Mouse (Mus musculus) forebrain, postnatal 0 days (tissue): ENCODE results near the gene Itih3. TPM values are rescaled to one million over a fixed set of nuclear protein-coding genes. Genes with fewer than 3 reads are reported as not detected.

ENCODE experiments used
- ATAC-seq: fragments of 200-750 bp; cut with Nextera tagmentation; 2 replicates; pipeline ENCODE4 v1.8.0; 2017; ENCODE audit warnings: mild to moderate bottlenecking, moderate library complexity
- DNase-seq: peaks from one replicate; pipeline ENCODE4 v3.0.0-alpha.2; 2015
- H3K27ac ChIP-seq: fragments of 300-500 bp; sonication (generic); 2 replicates; pipeline ENCODE4 v1.5.1; 2014; ENCODE audit warnings: low read depth, mild to moderate bottlenecking, antibody characterized with exemption, low read length, moderate library complexity, mixed read lengths
- H3K27me3 ChIP-seq: fragments of 300-500 bp; sonication (generic); 2 replicates; pipeline ENCODE4 v1.6.1; 2014; ENCODE audit warnings: mild to moderate bottlenecking, low read length, mixed read lengths; ENCODE audit not compliant: insufficient read depth
- H3K36me3 ChIP-seq: fragments of 300-500 bp; sonication (generic); 2 replicates; pipeline ENCODE4 v1.6.1; 2014; ENCODE audit warnings: mild to moderate bottlenecking, moderate library complexity; ENCODE audit not compliant: insufficient read depth
- H3K4me1 ChIP-seq: fragments of 300-500 bp; sonication (generic); 2 replicates; pipeline ENCODE4 v1.6.1; 2014; ENCODE audit warnings: antibody characterized with exemption; ENCODE audit not compliant: insufficient read depth
- H3K4me2 ChIP-seq: fragments of 300-500 bp; sonication (generic); 2 replicates; pipeline ENCODE4 v1.6.1; 2014; ENCODE audit warnings: low read depth, mild to moderate bottlenecking, moderate library complexity
- H3K4me3 ChIP-seq: fragments of 300-500 bp; sonication (generic); 2 replicates; pipeline ENCODE4 v1.5.1; 2014; ENCODE audit warnings: low read depth, low read length, mixed read lengths
- H3K9ac ChIP-seq: fragments of 300-500 bp; sonication (generic); 2 replicates; pipeline ENCODE4 v1.6.1; 2014; ENCODE audit warnings: mild to moderate bottlenecking
- H3K9me3 ChIP-seq: fragments of 300-500 bp; sonication (generic); 2 replicates; pipeline ENCODE4 v1.6.1; 2016; ENCODE audit warnings: low read length
- CTCF ChIP-seq: sonication (generic); IDR thresholded peaks from 2 replicates; pipeline ENCODE4 v1.5.1; 2016; ENCODE audit warnings: antibody characterized with exemption, control low read depth, low read depth
- WGBS: fragments of 180-500 bp; shearing (Covaris S2); extraction: QIAGEN DNeasy Blood & Tissue Kit; methylation state at CpG from one replicate; pipeline ENCODE4 v1.1.7; 2014; 5-methylcytosine and 5-hydroxymethylcytosine counted together
- polyA plus RNA-seq: library from polyadenylated mRNA; unstranded; fragments of >200 nt; fragmentation: Nextera tagmentation; extraction: Ambion mirVana; gene quantifications from 2 replicates; pipeline ENCODE4 v1.2.1, GENCODE M21; 2015
- total RNA-seq: library from RNA; depleted of rRNA; stranded (reverse); fragments of >200 nt; gene quantifications from 2 replicates; pipeline ENCODE4 v1.2.3, GENCODE M21; 2014

Gene Itih3
- total and polyA plus RNA-seq, 2 experiments from 2014 or later: 4.8 to 5.9 TPM

DNA sequence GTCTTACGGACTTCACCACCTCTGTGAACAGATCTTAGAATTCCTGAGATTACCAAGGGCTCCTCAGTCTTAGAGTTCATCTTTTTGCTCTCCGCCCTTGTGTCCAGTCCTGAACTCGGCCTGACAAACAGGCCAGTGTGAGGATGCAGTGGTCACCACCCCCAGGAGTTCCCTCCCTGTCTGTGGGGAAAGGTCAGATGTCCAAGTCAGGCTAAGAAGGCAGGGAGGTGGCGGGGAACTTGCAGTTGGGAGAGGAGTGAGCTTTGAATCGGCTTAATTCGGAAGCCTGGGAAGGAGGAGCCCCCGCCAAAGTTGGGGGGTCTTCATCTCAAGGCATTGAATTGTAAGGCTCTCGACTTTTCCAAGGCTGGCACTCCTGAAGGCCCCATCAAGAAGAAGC is 43.3 kb downstream of the Itih3 start:
- H3K27ac ChIP-seq: no peak overlapping the region
- H3K9ac ChIP-seq: no peak overlapping the region
- no peaks in the 10 kb centered on the region for H3K27me3 ChIP-seq
- DNase-seq: no peak
- no peak for ATAC-seq
- H3K36me3 ChIP-seq: peaks cover 14% of the 10 kb centered on the region
- H3K9me3 ChIP-seq: no peaks in the 10 kb centered on the region
- H3K4me1 ChIP-seq: no peaks in the 10 kb centered on the region
- WGBS: 75% methylated on average over 8 of the region's 8 CpGs
- H3K4me3 ChIP-seq: no peak overlapping the region
- TF ChIP-seq CTCF: no peak
- H3K4me2 ChIP-seq: no peak overlapping the region

DNA sequence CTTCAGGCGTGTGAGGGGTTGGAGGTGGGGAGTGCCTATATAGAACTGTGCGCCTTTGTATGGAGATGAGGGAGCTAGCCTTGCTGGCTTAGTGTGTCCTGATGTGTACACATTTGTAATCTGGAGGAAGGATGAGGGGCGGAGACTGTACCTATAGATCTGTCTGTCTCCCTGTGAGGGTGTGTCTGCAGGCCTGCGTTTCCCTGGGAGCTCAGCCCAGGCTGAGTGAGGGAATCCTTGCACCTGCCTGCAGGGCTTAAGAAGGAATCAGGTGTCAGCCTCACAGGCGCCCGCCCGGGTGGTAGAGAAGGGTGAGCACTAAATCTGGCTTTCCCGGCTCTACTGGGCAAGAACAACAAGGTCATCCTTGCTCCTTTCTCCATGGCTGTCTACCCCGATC is 43.8 kb downstream of the Itih3 start:
- H3K4me1 ChIP-seq: no peaks in the 10 kb centered on the region
- H3K4me2 ChIP-seq: no peak overlapping the region
- H3K4me3 ChIP-seq: no peak overlapping the region
- no peak overlapping the region for H3K27ac ChIP-seq
- no peak overlapping the region for H3K9ac ChIP-seq
- peaks cover 17% of the 10 kb centered on the region for H3K36me3 ChIP-seq
- H3K9me3 ChIP-seq: no peaks in the 10 kb centered on the region
- H3K27me3 ChIP-seq: no peaks in the 10 kb centered on the region
- no peak for DNase-seq
- peak; percentile 5; the same call in 1 of the 2 replicates for ATAC-seq
- no peak for TF ChIP-seq CTCF
- WGBS: 64% methylated on average over 9 of the region's 9 CpGs

DNA sequence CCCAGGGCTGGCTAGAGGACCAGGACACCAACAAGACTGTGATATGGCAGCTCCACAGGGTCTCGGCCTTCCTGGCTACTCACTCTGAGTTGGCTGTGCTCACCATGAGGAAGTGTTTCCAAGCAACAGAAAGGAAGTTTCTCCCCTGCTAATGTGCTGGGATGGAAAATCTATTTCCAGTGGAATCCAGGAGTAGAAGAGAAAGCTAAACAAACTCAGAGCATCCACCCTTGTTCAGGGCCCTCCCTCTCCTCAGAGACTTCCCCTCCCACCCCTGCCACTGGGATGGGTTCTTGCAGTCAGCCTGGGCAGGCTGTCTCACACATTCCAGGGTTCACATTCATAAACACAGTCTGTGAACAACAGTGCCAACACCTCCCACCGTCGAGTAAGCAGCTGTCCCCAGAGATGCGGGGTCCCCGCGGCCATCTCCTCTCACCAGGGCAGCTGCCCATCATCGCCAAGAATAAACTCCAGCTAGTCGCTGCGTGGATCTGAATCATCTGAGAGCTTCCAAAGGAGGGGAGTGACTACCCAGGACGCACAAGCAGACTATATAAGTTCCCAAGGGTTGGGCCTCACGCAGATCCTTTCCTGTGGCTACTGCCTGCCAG is 44.5 kb downstream of the Itih3 start, which contains the start of gene Mustn1:
Gene Mustn1 (plus strand): TSS at position 243 of the 614 bp plus-strand sequence.
- ATAC-seq: peak; percentile 69

DNA sequence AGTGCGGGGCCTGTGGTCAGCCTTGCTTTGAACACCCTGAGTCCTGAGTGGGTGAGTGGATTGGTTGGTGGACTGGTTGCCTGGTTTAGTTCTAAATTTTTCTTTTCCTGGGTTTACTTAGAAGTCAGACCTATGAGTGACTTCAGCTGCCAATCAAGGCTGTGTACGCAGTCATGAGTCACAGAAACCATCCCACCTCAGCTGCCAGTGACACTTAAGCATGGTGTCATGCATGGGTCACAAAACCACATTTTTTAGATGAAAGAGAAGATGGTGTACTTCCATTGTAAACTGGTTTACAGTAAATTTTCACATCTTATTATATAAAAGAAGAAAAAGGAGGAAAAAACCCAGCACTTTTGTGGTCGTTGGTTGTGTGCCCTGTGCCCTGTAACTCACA is 45.7 kb downstream of the Itih3 start:
- 96% methylated on average over 3 of the region's 3 CpGs for WGBS
- no peaks in the 10 kb centered on the region for H3K27me3 ChIP-seq

More for the DNA sequence above, 44.5 kb downstream of the Itih3 start, which contains the start of gene Mustn1:
- DNase-seq: peak; percentile 7
- TF ChIP-seq CTCF: no peak
- H3K9me3 ChIP-seq: no peaks in the 10 kb centered on the region
- no peak within 1 kb of the TSS for H3K4me3 ChIP-seq
- H3K4me1 ChIP-seq: no peaks in the 10 kb centered on the region
- WGBS: 58% methylated on average over 11 of the region's 11 CpGs
- H3K4me2 ChIP-seq: no peak within 1 kb of the TSS
- H3K9ac ChIP-seq: no peak within 1 kb of the TSS
- peaks cover 23% of the 10 kb centered on the region for H3K36me3 ChIP-seq
- no peaks in the 10 kb centered on the region for H3K27me3 ChIP-seq
- no peak within 1 kb of the TSS for H3K27ac ChIP-seq

DNA sequence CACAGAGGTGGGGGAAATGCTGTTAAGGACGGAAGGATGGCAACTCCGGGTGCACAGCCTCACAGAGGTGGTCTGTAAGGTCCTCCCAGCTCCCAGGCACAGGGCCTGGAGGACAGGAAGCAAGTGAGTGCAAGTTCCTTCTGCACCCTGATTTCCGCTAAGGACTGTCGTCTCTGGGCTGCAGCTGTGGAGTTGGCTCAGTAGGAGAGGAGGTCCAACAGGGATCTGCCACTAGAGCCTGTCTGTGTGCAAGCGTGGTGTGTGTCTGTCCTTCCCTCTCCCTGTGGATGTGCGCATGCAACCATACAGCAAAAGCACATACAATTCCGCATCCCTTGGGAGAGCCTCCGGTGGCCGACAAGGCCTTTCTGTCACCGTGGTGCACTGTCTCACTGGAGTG is 47.1 kb downstream of the Itih3 start:
- Histone ChIP-seq H3K4me3 (no peak overlapping the region), H3K36me3 (peaks cover 36% of the 10 kb centered on the region), H3K27ac (no peak overlapping the region), H3K9me3 (no peaks in the 10 kb centered on the region), H3K9ac (no peak overlapping the region), H3K4me1 (no peaks in the 10 kb centered on the region), H3K4me2 (no peak overlapping the region), H3K27me3 (no peaks in the 10 kb centered on the region)
- 92% methylated on average over 10 of the region's 10 CpGs for WGBS
- no peak for TF ChIP-seq CTCF
- DNase-seq (no peak), ATAC-seq (no peak)

More for the DNA sequence above, 45.7 kb downstream of the Itih3 start:
- H3K9me3 ChIP-seq: no peaks in the 10 kb centered on the region
- H3K4me1 ChIP-seq: no peaks in the 10 kb centered on the region
- ATAC-seq: no peak
- peaks cover 35% of the 10 kb centered on the region for H3K36me3 ChIP-seq
- DNase-seq: no peak
- no peak overlapping the region for H3K4me2 ChIP-seq
- TF ChIP-seq CTCF: no peak
- no peak overlapping the region for H3K4me3 ChIP-seq
- no peak overlapping the region for H3K9ac ChIP-seq
- no peak overlapping the region for H3K27ac ChIP-seq

DNA sequence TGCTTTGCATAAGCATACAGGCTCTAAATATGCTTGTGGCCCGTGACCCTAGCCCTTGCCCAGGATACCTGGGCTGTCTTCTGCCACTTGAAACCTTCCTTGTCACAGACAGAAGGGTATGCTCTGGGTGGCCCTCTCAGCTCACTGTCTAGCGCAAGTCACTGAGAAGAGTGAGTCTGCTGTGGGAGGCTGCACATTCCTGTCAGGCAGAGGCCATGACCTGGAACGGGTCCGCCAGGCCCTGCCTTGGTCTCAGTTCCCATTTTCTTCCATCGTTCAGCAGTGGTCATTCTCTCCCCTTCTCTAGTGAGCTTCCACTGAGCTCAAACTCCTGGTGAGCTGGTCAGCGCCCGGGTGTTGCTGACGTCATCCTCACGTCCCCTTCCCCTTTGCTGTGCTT is 47.6 kb downstream of the Itih3 start:
- no peaks in the 10 kb centered on the region for H3K4me1 ChIP-seq
- DNase-seq (no peak), ATAC-seq (no peak)
- TF ChIP-seq CTCF: no peak
- H3K4me2 ChIP-seq: no peak overlapping the region
- 91% methylated on average over 9 of the region's 9 CpGs for WGBS
- no peaks in the 10 kb centered on the region for H3K9me3 ChIP-seq
- H3K27me3 ChIP-seq: no peaks in the 10 kb centered on the region
- H3K36me3 ChIP-seq: peaks cover 36% of the 10 kb centered on the region
- no peak overlapping the region for H3K4me3 ChIP-seq
- H3K27ac ChIP-seq: no peak overlapping the region
- H3K9ac ChIP-seq: no peak overlapping the region

DNA sequence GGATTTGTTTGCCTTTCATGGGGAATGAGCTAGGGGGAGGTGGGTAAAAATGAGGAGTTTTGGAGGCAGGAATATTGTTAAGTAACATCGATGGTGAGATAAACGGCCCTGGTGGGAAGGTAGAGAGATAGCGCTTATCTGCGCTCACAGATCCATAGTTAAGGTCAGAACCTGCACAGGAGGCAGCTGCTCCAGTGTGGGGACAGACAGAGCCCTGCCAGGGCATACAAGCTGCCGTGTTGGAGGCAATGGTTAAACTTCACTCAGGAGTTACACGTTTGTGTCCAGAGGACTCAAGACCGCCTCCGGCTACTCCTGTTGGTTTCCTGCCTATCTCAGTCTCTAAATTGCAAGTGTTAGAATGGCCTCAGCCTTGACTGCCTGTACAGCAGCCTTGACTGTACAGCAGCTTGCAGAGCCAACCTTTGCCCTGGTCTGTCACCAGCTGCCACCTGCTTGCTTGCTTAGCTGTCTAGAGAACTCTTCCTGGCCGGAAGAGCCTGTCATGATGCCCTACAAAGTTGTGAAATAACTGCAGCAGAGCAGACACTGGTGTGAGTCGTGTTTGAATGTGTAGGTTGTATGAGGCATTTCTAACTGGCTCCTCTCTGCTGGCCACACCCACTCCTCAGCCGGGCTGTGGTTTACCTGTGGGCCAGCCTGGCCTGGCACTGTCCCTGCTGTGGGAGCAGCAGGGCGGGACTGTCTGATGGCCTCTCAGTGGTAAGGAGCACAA is 48.3 kb downstream of the Itih3 start:
- ATAC-seq (no peak), DNase-seq (no peak)
- Histone ChIP-seq H3K4me3 (no peak overlapping the region), H3K36me3 (peaks cover 36% of the 10 kb centered on the region), H3K27ac (no peak overlapping the region), H3K4me2 (no peak overlapping the region), H3K9ac (no peak overlapping the region), H3K9me3 (no peaks in the 10 kb centered on the region), H3K4me1 (no peaks in the 10 kb centered on the region), H3K27me3 (no peaks in the 10 kb centered on the region)
- WGBS: 91% methylated on average over 12 of the region's 12 CpGs
- no peak for TF ChIP-seq CTCF
